ENCODE assay signal across 12 mouse cellular contexts in the genomic region with DNA sequence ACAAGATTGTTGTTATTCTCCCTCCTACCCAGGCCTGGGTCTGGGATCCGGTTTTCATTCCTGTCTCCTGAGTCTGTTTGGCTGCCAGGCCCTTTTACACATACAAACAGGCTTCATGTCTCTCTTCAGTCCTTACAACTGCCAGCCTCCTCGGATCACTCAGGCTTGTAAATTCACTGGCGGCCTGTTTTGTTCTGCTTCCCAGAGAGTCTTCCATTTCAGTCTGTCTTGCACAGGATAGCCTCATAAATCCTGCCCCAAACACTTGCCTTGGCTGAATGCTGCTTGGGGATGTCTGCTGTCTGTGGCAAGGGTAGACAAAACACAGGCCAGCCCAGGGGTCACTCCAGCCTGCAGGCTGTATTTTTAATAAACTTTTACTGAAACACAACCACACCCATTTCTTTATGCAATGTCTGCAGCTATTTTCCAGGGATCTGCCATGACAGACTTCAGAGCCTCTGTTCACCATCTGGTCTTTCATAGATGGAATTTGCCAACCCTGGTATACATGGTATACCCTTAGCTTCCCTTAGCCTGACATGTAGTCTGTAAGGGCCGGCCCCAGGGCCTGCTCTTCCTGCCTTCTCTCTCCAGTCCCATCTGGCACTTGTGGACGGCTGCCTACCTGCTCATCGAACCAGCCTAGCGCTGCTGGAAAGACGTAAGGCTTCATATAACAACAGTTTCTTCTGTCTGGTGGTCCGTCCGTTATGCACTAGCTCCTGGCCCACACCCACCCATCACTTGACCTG.
DNase-seq lines count a peak whose midpoint lies in the region; ATAC-seq lines count a peak whose summit lies in the region.
"Had no signal": no experiment of that assay in that cellular context is flagged by ENCODE, and none has a peak within 500 bp of the region (broad histone marks: within the 10 kb centered on the region; RNA-seq: fewer than 3 reads in every experiment).

No protein-coding gene starts in this region.

- H3K9ac ChIP-seq in hindbrain, embryonic 16.5 days (ENCODE audit: low read depth, low read length): no peak overlapping the region
- H3K9ac ChIP-seq in limb, embryonic 12.5 days (replicated peaks): no peak overlapping the region
- H3K9ac ChIP-seq: hindbrain, embryonic 14.5 days had no signal

- WGBS in hindbrain, embryonic 16.5 days: 57% methylated on average over 10 of the region's 10 CpGs
- WGBS in hindbrain, embryonic 10.5 days: 78% methylated on average over 10 of the region's 10 CpGs
- 47% methylated on average over 10 of the region's 10 CpGs for WGBS in limb, embryonic 12.5 days

- H3K36me3 ChIP-seq in hindbrain, embryonic 16.5 days (ENCODE audit: control insufficient read depth, insufficient read depth, low read length): no peaks in the 10 kb centered on the region
- no peaks in the 10 kb centered on the region for H3K36me3 ChIP-seq in hindbrain, embryonic 10.5 days
- H3K36me3 ChIP-seq in limb, embryonic 12.5 days: no peaks in the 10 kb centered on the region

- no peak overlapping the region for H3K4me3 ChIP-seq in hindbrain, embryonic 16.5 days (ENCODE audit: low read length)
- H3K4me3 ChIP-seq in hindbrain, embryonic 10.5 days: no peak overlapping the region
- no peak overlapping the region for H3K4me3 ChIP-seq in limb, embryonic 12.5 days (replicated peaks)

- DNase-seq in hindbrain, embryonic 10.5 days (ENCODE audit: low spot score): no peak
- DNase-seq in urinary bladder, postnatal 14 days (ENCODE audit: low spot score): peak; percentile 22
- no peak for DNase-seq in urinary bladder, postnatal 10 days (ENCODE audit: low spot score)
- no peak for DNase-seq in thymus, postnatal 10 days (ENCODE audit: low spot score in 2 of 2)
- DNase-seq in heart, adult 9 months (ENCODE audit: low spot score in 2 of 2): no peak
- no peak for DNase-seq in layer of hippocampus, adult 11-12 months (ENCODE audit: low spot score)
- DNase-seq: heart, adult 18-20 months; right cerebral cortex, postnatal 25 days; thymus, postnatal 14 days had no signal

- no peaks in the 10 kb centered on the region; the same call in 1 of the 2 replicates for H3K4me1 ChIP-seq in hindbrain, embryonic 16.5 days (ENCODE audit: control insufficient read depth, insufficient read depth, low read depth, low read length)
- H3K4me1 ChIP-seq in hindbrain, embryonic 10.5 days (replicated peaks): peaks cover 6% of the 10 kb centered on the region; the same call in 1 of the 2 replicates
- H3K4me1 ChIP-seq in limb, embryonic 12.5 days (replicated peaks): peaks cover 18% of the 10 kb centered on the region

- H3K27me3 ChIP-seq in hindbrain, embryonic 16.5 days (replicated peaks; ENCODE audit: control insufficient read depth, insufficient read depth, low read length): no peaks in the 10 kb centered on the region
- no peaks in the 10 kb centered on the region for H3K27me3 ChIP-seq in hindbrain, embryonic 10.5 days (ENCODE audit: insufficient read depth, poor library complexity, severe bottlenecking)
- no peaks in the 10 kb centered on the region for H3K27me3 ChIP-seq in limb, embryonic 12.5 days

- no peak overlapping the region for H3K27ac ChIP-seq in hindbrain, embryonic 16.5 days (ENCODE audit: low read depth, low read length)
- no peak overlapping the region for H3K27ac ChIP-seq in hindbrain, embryonic 10.5 days
- H3K27ac ChIP-seq in limb, embryonic 12.5 days: peak overlapping the region; percentile 84
- H3K27ac ChIP-seq: hindbrain, embryonic 14.5 days had no signal

- no peaks in the 10 kb centered on the region for H3K9me3 ChIP-seq in hindbrain, embryonic 16.5 days (ENCODE audit: control insufficient read depth, low read length)
- H3K9me3 ChIP-seq in hindbrain, embryonic 10.5 days: no peaks in the 10 kb centered on the region
- H3K9me3 ChIP-seq in limb, embryonic 12.5 days: 0 out of 2 replicates have a peak, but pooled peaks cover 4% of the 10 kb centered on the region

- H3K4me2 ChIP-seq in hindbrain, embryonic 16.5 days (ENCODE audit: low read length): no peak overlapping the region
- H3K4me2 ChIP-seq in limb, embryonic 12.5 days: no peak overlapping the region
- H3K4me2 ChIP-seq: hindbrain, embryonic 14.5 days had no signal

- ATAC-seq in hindbrain, embryonic 16.5 days: peak; percentile 50; the same call in 1 of the 2 replicates
- no peak for ATAC-seq in limb, embryonic 12.5 days (ENCODE audit: insufficient number of reproducible peaks, insufficient read depth, low FRiP score, low TSS enrichment, low read depth)
